In the genomic region with DNA sequence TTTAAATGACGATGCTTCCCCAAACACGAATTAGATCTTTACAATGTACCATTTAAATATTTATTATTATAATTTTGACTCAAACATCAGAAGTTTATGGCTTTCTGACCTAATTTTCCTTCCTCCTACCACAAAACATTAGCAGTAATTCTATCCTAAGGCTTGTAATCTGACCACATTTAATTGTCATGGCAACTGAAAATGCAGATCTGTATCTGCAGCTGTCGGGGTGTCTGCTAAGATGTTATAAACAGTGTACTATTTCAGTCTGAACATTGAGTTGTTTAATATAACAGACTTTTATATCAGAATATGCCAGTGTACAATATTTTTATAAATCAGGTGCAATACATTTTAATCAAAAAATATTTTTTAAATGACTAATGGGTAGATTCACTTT, we compare ENCODE assay signal across 32 mouse cellular contexts. TPM values are rescaled to one million over a fixed set of nuclear protein-coding genes. Genes with fewer than 3 reads are reported as not detected.
DNase-seq lines count a peak whose midpoint lies in the region; ATAC-seq and TF ChIP-seq lines count a peak whose summit lies in the region.
"Had no signal": no experiment of that assay in that cellular context is flagged by ENCODE, and none has a peak within 500 bp of the region (broad histone marks: within the 10 kb centered on the region; RNA-seq: fewer than 3 reads in every experiment).

No protein-coding gene starts in this region.

- H3K4me1 ChIP-seq in kidney, postnatal 0 days (replicated peaks; ENCODE audit: insufficient read depth, low read length) = no peaks in the 10 kb centered on the region
- 0 out of 2 replicates have a peak, but pooled peaks cover 3% of the 10 kb centered on the region for H3K4me1 ChIP-seq in midbrain, embryonic 14.5 days (ENCODE audit: control insufficient read depth, insufficient read depth, low read length)
- H3K4me1 ChIP-seq in midbrain, embryonic 13.5 days (replicated peaks) = 0 out of 2 replicates have a peak, but pooled peaks cover 3% of the 10 kb centered on the region
- H3K4me1 ChIP-seq in embryonic facial prominence, embryonic 14.5 days (ENCODE audit: control insufficient read depth, insufficient read depth, low read length) = no peaks in the 10 kb centered on the region
- H3K4me1 ChIP-seq: embryonic facial prominence, embryonic 15.5 days; heart, embryonic 13.5 days; kidney, embryonic 15.5 days; liver, embryonic 12.5 days; stomach, embryonic 15.5 days had no signal

- H3K9me3 ChIP-seq in kidney, postnatal 0 days (replicated peaks; ENCODE audit: low read length) = no peaks in the 10 kb centered on the region
- no peaks in the 10 kb centered on the region for H3K9me3 ChIP-seq in midbrain, embryonic 14.5 days (ENCODE audit: control insufficient read depth, low read length)
- no peaks in the 10 kb centered on the region for H3K9me3 ChIP-seq in midbrain, embryonic 13.5 days
- H3K9me3 ChIP-seq in embryonic facial prominence, embryonic 14.5 days (ENCODE audit: control insufficient read depth, low read length) = no peaks in the 10 kb centered on the region
- H3K9me3 ChIP-seq: embryonic facial prominence, embryonic 15.5 days; heart, embryonic 13.5 days; kidney, embryonic 15.5 days; liver, embryonic 12.5 days; neural tube, embryonic 13.5 days; stomach, embryonic 15.5 days had no signal

- TF ChIP-seq CTCF in kidney, postnatal 0 days (IDR thresholded peaks at IDR 0.05; ENCODE audit: low read depth) = no peak

- H3K27me3 ChIP-seq in kidney, postnatal 0 days (ENCODE audit: insufficient read depth, low read length) = no peaks in the 10 kb centered on the region
- no peaks in the 10 kb centered on the region for H3K27me3 ChIP-seq in midbrain, embryonic 14.5 days (ENCODE audit: control insufficient read depth, insufficient read depth, low read length)
- no peaks in the 10 kb centered on the region for H3K27me3 ChIP-seq in midbrain, embryonic 13.5 days
- H3K27me3 ChIP-seq in embryonic facial prominence, embryonic 14.5 days (replicated peaks; ENCODE audit: control insufficient read depth, insufficient read depth, low read length) = no peaks in the 10 kb centered on the region
- H3K27me3 ChIP-seq: embryonic facial prominence, embryonic 15.5 days; heart, embryonic 13.5 days; kidney, embryonic 15.5 days; liver, embryonic 12.5 days; neural tube, embryonic 13.5 days; stomach, embryonic 15.5 days had no signal

- no peak overlapping the region for H3K27ac ChIP-seq in kidney, postnatal 0 days
- H3K27ac ChIP-seq in midbrain, embryonic 14.5 days (replicated peaks; ENCODE audit: low read depth, low read length) = no peak overlapping the region
- no peak overlapping the region for H3K27ac ChIP-seq in midbrain, embryonic 13.5 days
- no peak overlapping the region for H3K27ac ChIP-seq in embryonic facial prominence, embryonic 14.5 days (replicated peaks; ENCODE audit: low read depth, low read length)
- H3K27ac ChIP-seq: embryonic facial prominence, embryonic 15.5 days; heart, embryonic 13.5 days; hindbrain, embryonic 14.5 days; kidney, embryonic 15.5 days; liver, embryonic 12.5 days; neural tube, embryonic 13.5 days; stomach, embryonic 15.5 days had no signal

- DNase-seq in embryo, embryonic 11 days = peak; percentile 13
- DNase-seq in embryo, embryonic 9.5 days (ENCODE audit: extremely low spot score) = no peak
- DNase-seq in kidney, postnatal 0 days (ENCODE audit: low spot score) = peak; percentile 10
- DNase-seq in kidney, postnatal 36 days = no peak
- DNase-seq in midbrain, embryonic 14.5 days = peak; percentile 28
- peak; percentile 45 for DNase-seq in embryonic facial prominence, embryonic 14.5 days (ENCODE audit: low spot score)
- no peak for DNase-seq in adrenal gland, postnatal 36 days
- DNase-seq: adrenal gland, postnatal 10 days; cerebellum, adult 18-20 months; cerebellum, postnatal 10 days; gastrocnemius, postnatal 10 days; heart, postnatal 10 days; kidney, adult 18-20 months; kidney, postnatal 4 days; left cerebral cortex, postnatal 4 days; liver, postnatal 0 days; lung, postnatal 36 days; right cerebral cortex, postnatal 14 days; thymus, postnatal 14 days had no signal

- no peak overlapping the region for H3K4me2 ChIP-seq in kidney, postnatal 0 days (ENCODE audit: low read length)
- H3K4me2 ChIP-seq in midbrain, embryonic 14.5 days (ENCODE audit: low read length) = no peak overlapping the region
- no peak overlapping the region for H3K4me2 ChIP-seq in midbrain, embryonic 13.5 days (replicated peaks)
- H3K4me2 ChIP-seq in embryonic facial prominence, embryonic 14.5 days (ENCODE audit: low read depth, low read length) = no peak overlapping the region
- H3K4me2 ChIP-seq: embryonic facial prominence, embryonic 15.5 days; heart, embryonic 13.5 days; hindbrain, embryonic 14.5 days; kidney, embryonic 15.5 days; liver, embryonic 12.5 days; neural tube, embryonic 13.5 days; stomach, embryonic 15.5 days had no signal

- no peak overlapping the region for H3K4me3 ChIP-seq in kidney, postnatal 0 days (replicated peaks; ENCODE audit: low read depth, low read length)
- H3K4me3 ChIP-seq in midbrain, embryonic 14.5 days (replicated peaks; ENCODE audit: low read depth, low read length) = no peak overlapping the region
- H3K4me3 ChIP-seq in midbrain, embryonic 13.5 days (replicated peaks) = no peak overlapping the region
- no peak overlapping the region for H3K4me3 ChIP-seq in embryonic facial prominence, embryonic 14.5 days (ENCODE audit: low read depth, low read length)
- H3K4me3 ChIP-seq: embryonic facial prominence, embryonic 15.5 days; heart, embryonic 13.5 days; kidney, embryonic 15.5 days; liver, embryonic 12.5 days; neural tube, embryonic 13.5 days; stomach, embryonic 15.5 days had no signal

- WGBS in kidney, postnatal 0 days = 50% methylated on average over 3 of the region's 3 CpGs
- 51% methylated on average over 3 of the region's 3 CpGs for WGBS in midbrain, embryonic 14.5 days
- 55% methylated on average over 3 of the region's 3 CpGs for WGBS in midbrain, embryonic 13.5 days
- WGBS in embryonic facial prominence, embryonic 14.5 days = 50% methylated on average over 3 of the region's 3 CpGs

- ATAC-seq in kidney, postnatal 0 days (replicated peaks; ENCODE audit: low FRiP score, low read depth) = no peak
- ATAC-seq in midbrain, embryonic 14.5 days (ENCODE audit: low FRiP score, low TSS enrichment) = no peak
- no peak for ATAC-seq in midbrain, embryonic 13.5 days
- ATAC-seq in embryonic facial prominence, embryonic 14.5 days (ENCODE audit: low read depth) = no peak
- ATAC-seq: liver, embryonic 12.5 days; liver, postnatal 0 days; Patski had no signal

- H3K9ac ChIP-seq in kidney, postnatal 0 days (ENCODE audit: low read depth, low read length) = no peak overlapping the region
- no peak overlapping the region for H3K9ac ChIP-seq in midbrain, embryonic 14.5 days (replicated peaks; ENCODE audit: low read length)
- no peak overlapping the region for H3K9ac ChIP-seq in midbrain, embryonic 13.5 days (replicated peaks)
- H3K9ac ChIP-seq in embryonic facial prominence, embryonic 14.5 days (ENCODE audit: low read depth, low read length) = no peak overlapping the region
- H3K9ac ChIP-seq: embryonic facial prominence, embryonic 15.5 days; heart, embryonic 13.5 days; hindbrain, embryonic 14.5 days; kidney, embryonic 15.5 days; liver, embryonic 12.5 days; liver, postnatal 0 days; neural tube, embryonic 13.5 days; stomach, embryonic 15.5 days had no signal

- no peaks in the 10 kb centered on the region for H3K36me3 ChIP-seq in kidney, postnatal 0 days (ENCODE audit: insufficient read depth, low read length)
- no peaks in the 10 kb centered on the region for H3K36me3 ChIP-seq in midbrain, embryonic 14.5 days (ENCODE audit: control insufficient read depth, insufficient read depth, low read length)
- H3K36me3 ChIP-seq in midbrain, embryonic 13.5 days = no peaks in the 10 kb centered on the region
- no peaks in the 10 kb centered on the region for H3K36me3 ChIP-seq in embryonic facial prominence, embryonic 14.5 days (ENCODE audit: control insufficient read depth, insufficient read depth, low read length)
- H3K36me3 ChIP-seq: embryonic facial prominence, embryonic 15.5 days; heart, embryonic 13.5 days; kidney, embryonic 15.5 days; liver, embryonic 12.5 days; neural tube, embryonic 13.5 days; stomach, embryonic 15.5 days had no signal

RNA-seq across cellular contexts. Expression of gene Cntn1, which starts 10.0 kb away (rescaled TPM):
- polyA plus RNA-seq in kidney, postnatal 0 days (2015; fragmentation: Nextera tagmentation; extraction: Ambion mirVana) = 1.3 and 1.6 TPM in 2 replicates
- polyA plus RNA-seq in midbrain, embryonic 14.5 days (2014; fragmentation: Nextera tagmentation; extraction: Ambion mirVana) = 47.9 and 49.4 TPM in 2 replicates
- polyA plus RNA-seq in midbrain, embryonic 13.5 days (2015; fragmentation: Nextera tagmentation; extraction: Ambion mirVana) = 16.7 and 17.1 TPM in 2 replicates
- polyA plus RNA-seq in embryonic facial prominence, embryonic 14.5 days (2014; fragmentation: Nextera tagmentation; extraction: Ambion mirVana) = 5.2 and 5.6 TPM in 2 replicates
- 1 to 10 TPM; 2.4 to 2.5 TPM for total RNA-seq in adrenal gland, postnatal 36 days (2021)
- total RNA-seq: common myeloid progenitor, adult 5-6 weeks; hematopoietic stem cell, adult 5-6 weeks; megakaryocyte, adult 5-6 weeks; MEL had no signal
- polyA plus RNA-seq: liver, postnatal 0 days; Patski had no signal

Comparison
In these comparisons a context has a peak if more than half of its experiments do, and no peak if none do; other contexts are left out.
1. DNase-seq: peak in embryo, embryonic 11 days (single experiment), kidney, postnatal 0 days (single experiment), midbrain, embryonic 14.5 days (single experiment) and embryonic facial prominence, embryonic 14.5 days (single experiment); none in embryo, embryonic 9.5 days (single experiment), kidney, postnatal 36 days (0 of 2) and adrenal gland, postnatal 36 days (0 of 2).